ENCODE assay signal across 24 mouse cellular contexts in the genomic region with DNA sequence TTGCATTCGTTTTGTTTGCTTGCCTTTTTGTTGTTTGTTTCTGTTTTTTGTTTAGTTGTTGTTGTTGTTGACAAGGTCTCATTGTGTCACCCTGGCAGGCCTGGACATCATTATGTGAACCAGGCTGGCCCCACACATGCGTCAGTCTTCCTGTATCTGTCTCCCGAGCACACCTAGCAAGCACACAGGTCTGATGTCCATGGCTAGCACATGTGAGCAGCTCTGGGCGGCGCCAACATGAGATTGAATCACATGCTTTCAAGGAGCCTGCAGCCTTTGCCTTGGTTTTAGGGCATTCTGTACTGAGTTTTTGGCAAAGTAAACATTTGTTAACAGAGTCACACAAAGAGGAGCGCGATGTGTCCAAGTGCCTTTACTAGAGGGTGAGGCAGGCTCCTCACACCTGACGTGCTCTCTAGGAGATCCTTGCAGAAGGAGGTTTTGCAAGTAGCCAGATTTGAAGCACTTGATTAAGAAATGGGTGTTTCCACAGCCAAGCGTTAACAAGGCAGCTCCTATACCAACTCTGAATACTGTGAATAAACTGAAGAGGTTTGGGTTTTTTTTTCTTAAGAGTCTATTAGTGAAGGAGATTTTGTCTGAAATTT.
DNase-seq lines count a peak whose midpoint lies in the region; ATAC-seq lines count a peak whose summit lies in the region.
"Had no signal": no experiment of that assay in that cellular context is flagged by ENCODE, and none has a peak within 500 bp of the region (broad histone marks: within the 10 kb centered on the region; RNA-seq: fewer than 3 reads in every experiment).

No protein-coding gene starts in this region.

- peaks cover 6% of the 10 kb centered on the region; the same call in 1 of the 2 replicates for H3K4me1 ChIP-seq in heart, embryonic 10.5 days
- no peaks in the 10 kb centered on the region for H3K4me1 ChIP-seq in heart, embryonic 11.5 days (ENCODE audit: control insufficient read depth, insufficient read depth, low read length)
- peaks cover 5% of the 10 kb centered on the region; the same call in 1 of the 2 replicates for H3K4me1 ChIP-seq in lung, embryonic 16.5 days (replicated peaks; ENCODE audit: control insufficient read depth, insufficient read depth, low read length)
- H3K4me1 ChIP-seq: embryonic facial prominence, embryonic 15.5 days; forebrain, embryonic 10.5 days; forebrain, embryonic 12.5 days had no signal

- H3K9me3 ChIP-seq in heart, embryonic 10.5 days: no peaks in the 10 kb centered on the region
- H3K9me3 ChIP-seq in heart, embryonic 11.5 days (replicated peaks; ENCODE audit: control insufficient read depth, low read length): no peaks in the 10 kb centered on the region
- no peaks in the 10 kb centered on the region for H3K9me3 ChIP-seq in lung, embryonic 16.5 days (ENCODE audit: control insufficient read depth, low read length)
- H3K9me3 ChIP-seq: embryonic facial prominence, embryonic 13.5 days; embryonic facial prominence, embryonic 15.5 days; forebrain, embryonic 10.5 days; forebrain, embryonic 12.5 days had no signal

- H3K4me2 ChIP-seq in heart, embryonic 11.5 days: no peak overlapping the region
- H3K4me2 ChIP-seq in lung, embryonic 16.5 days (ENCODE audit: low read depth, low read length): no peak overlapping the region
- H3K4me2 ChIP-seq: embryonic facial prominence, embryonic 13.5 days; embryonic facial prominence, embryonic 15.5 days; forebrain, embryonic 12.5 days had no signal

- H3K9ac ChIP-seq in heart, embryonic 11.5 days (ENCODE audit: low read depth, low read length): no peak overlapping the region
- H3K9ac ChIP-seq in lung, embryonic 16.5 days (ENCODE audit: low read length): no peak overlapping the region
- H3K9ac ChIP-seq: embryonic facial prominence, embryonic 13.5 days; embryonic facial prominence, embryonic 15.5 days; forebrain, embryonic 12.5 days had no signal

- H3K27me3 ChIP-seq in heart, embryonic 10.5 days (ENCODE audit: insufficient read depth, poor library complexity, severe bottlenecking): no peaks in the 10 kb centered on the region
- no peaks in the 10 kb centered on the region for H3K27me3 ChIP-seq in heart, embryonic 11.5 days (ENCODE audit: control insufficient read depth, insufficient read depth, low read length)
- no peaks in the 10 kb centered on the region for H3K27me3 ChIP-seq in lung, embryonic 16.5 days (ENCODE audit: control insufficient read depth, insufficient read depth, low read depth, low read length)
- H3K27me3 ChIP-seq: embryonic facial prominence, embryonic 13.5 days; embryonic facial prominence, embryonic 15.5 days; forebrain, embryonic 12.5 days had no signal

- WGBS in heart, embryonic 10.5 days: 87% methylated on average over 9 of the region's 9 CpGs
- WGBS in heart, embryonic 11.5 days (ENCODE audit: insufficient replicate concordance): 83% methylated on average over 9 of the region's 9 CpGs
- 71% methylated on average over 9 of the region's 9 CpGs for WGBS in lung, embryonic 16.5 days

- H3K27ac ChIP-seq in heart, embryonic 10.5 days: no peak overlapping the region
- no peak overlapping the region for H3K27ac ChIP-seq in heart, embryonic 11.5 days (ENCODE audit: low read depth, low read length)
- H3K27ac ChIP-seq in lung, embryonic 16.5 days (ENCODE audit: low read length): no peak overlapping the region
- H3K27ac ChIP-seq: embryonic facial prominence, embryonic 13.5 days; embryonic facial prominence, embryonic 15.5 days; forebrain, embryonic 10.5 days; forebrain, embryonic 12.5 days had no signal

- DNase-seq in heart, embryonic 10.5 days (ENCODE audit: low spot score): peak; percentile 67
- DNase-seq in lung, postnatal 10 days: no peak
- peak; percentile 48 for DNase-seq in lung, postnatal 25 days (ENCODE audit: low spot score)
- peak; percentile 43 for DNase-seq in lung, postnatal 36 days
- DNase-seq in retina, postnatal 1 day: no peak
- DNase-seq in layer of hippocampus, adult 8-10 months (ENCODE audit: low spot score in 2 of 2): no peak
- DNase-seq: adrenal gland, adult 2 months; adrenal gland, postnatal 10 days; adrenal gland, postnatal 25 days; cerebellum, adult 11 months; cerebellum, adult 18-20 months; cerebellum, adult 8-10 months; cerebellum, adult 9-11 months; cerebellum, postnatal 14 days; cerebellum, postnatal 36 days; embryo, embryonic 11 days had no signal

- no peak overlapping the region for H3K4me3 ChIP-seq in heart, embryonic 10.5 days
- no peak overlapping the region for H3K4me3 ChIP-seq in heart, embryonic 11.5 days (ENCODE audit: low read depth, low read length)
- no peak overlapping the region for H3K4me3 ChIP-seq in lung, embryonic 16.5 days (ENCODE audit: low read length)
- H3K4me3 ChIP-seq: embryonic facial prominence, embryonic 13.5 days; embryonic facial prominence, embryonic 15.5 days; erythroblast, embryonic 14.5 days; forebrain, embryonic 10.5 days; forebrain, embryonic 12.5 days had no signal

- H3K36me3 ChIP-seq in heart, embryonic 10.5 days: no peaks in the 10 kb centered on the region
- H3K36me3 ChIP-seq in heart, embryonic 11.5 days (ENCODE audit: control insufficient read depth, insufficient read depth, low read length): no peaks in the 10 kb centered on the region
- H3K36me3 ChIP-seq in lung, embryonic 16.5 days (ENCODE audit: control insufficient read depth, insufficient read depth, low read length): no peaks in the 10 kb centered on the region
- H3K36me3 ChIP-seq: embryonic facial prominence, embryonic 13.5 days; embryonic facial prominence, embryonic 15.5 days; forebrain, embryonic 10.5 days; forebrain, embryonic 12.5 days had no signal

- ATAC-seq in heart, embryonic 11.5 days (replicated peaks; ENCODE audit: insufficient number of reproducible peaks, low FRiP score, low TSS enrichment): no peak
- ATAC-seq in lung, embryonic 16.5 days (ENCODE audit: low read depth): peak; percentile 38
- ATAC-seq: forebrain, embryonic 14.5 days had no signal

Comparison
In these comparisons a context has a peak if more than half of its experiments do, and no peak if none do; other contexts are left out.
1. DNase-seq: peak in heart, embryonic 10.5 days (single experiment), lung, postnatal 25 days (single experiment) and lung, postnatal 36 days (single experiment); none in lung, postnatal 10 days (single experiment), retina, postnatal 1 day (single experiment) and layer of hippocampus, adult 8-10 months (0 of 2).